Mouse (Mus musculus): Measurements from ENCODE around the gene Cadm1. TPM values are rescaled to one million over a fixed set of nuclear protein-coding genes. Genes with fewer than 3 reads are reported as not detected.

Cadm1 gene
- total RNA-seq, 2 experiments from 2014 or later = 237 to 250 TPM

DNA sequence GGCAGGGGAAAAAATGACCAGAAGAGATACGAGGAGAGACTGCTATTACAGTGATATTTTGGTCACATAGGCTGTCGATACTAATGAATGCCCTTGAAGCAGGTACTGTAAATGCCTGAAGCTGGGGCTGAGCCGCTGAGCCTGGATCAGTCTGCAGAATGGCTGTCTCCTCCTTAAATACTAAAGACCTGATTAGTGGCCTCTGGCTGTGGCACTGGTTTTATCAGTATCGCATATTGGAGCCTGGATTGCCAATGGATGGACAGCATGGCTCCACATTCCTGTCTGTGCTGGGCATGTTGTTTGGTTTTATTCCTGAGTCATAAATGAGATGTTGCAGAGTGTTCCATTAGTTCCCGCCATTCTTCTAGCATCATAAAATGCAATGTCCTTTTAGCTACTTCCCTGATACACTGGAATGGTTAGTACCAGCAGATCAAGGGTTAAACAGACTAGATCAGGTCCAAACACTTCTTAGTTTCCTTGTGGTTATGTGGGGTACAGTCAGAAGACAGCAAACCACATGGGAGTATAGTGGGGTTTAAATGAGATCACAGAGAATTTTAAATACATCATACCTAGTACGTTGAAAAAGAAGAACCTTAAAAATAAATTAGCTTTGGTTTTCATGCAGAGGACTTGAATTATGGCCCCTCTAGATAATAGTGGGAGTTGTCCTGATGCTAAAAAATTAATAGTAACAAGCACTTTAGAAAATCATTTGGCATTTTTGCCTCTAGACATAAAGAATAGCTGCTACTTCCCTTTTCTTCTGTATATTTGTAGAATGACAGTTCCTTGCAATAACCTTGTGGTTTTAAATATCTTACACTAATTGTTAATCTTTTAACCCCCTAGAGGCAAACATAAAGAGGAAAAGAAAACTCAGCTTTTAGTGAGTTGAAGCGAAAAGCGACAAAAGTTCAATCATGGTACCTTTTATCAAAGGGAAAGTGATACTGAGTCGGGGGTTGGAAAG lies 247.3 kb downstream of the Cadm1 start:
- Histone ChIP-seq H3K4me3 (no peak overlapping the region), H3K27ac (peak overlapping the region; percentile 70; the same call in 1 of the 2 replicates)
- no peak for DNase-seq (ENCODE audit: low spot score in 2 of 2)
- no peak for TF ChIP-seq CTCF (conservative IDR thresholded peaks at IDR 0.05)

- no peak for TF ChIP-seq CTCF (conservative IDR thresholded peaks at IDR 0.05)
- DNase-seq (ENCODE audit: low spot score in 2 of 2) = no peak
- peak overlapping the region; percentile 70; the same call in 1 of the 2 replicates for H3K27ac ChIP-seq
Observed at GRCm38 (mm10) chr9:47778438-47778837, 248.5 kb downstream of the Cadm1 start.

GRCm38 (mm10) chr9:47779291-47779690 lies 249.3 kb downstream of the Cadm1 start:
- H3K4me3 ChIP-seq = no peak overlapping the region
- DNase-seq (ENCODE audit: low spot score in 2 of 2) = no peak
- TF ChIP-seq CTCF (conservative IDR thresholded peaks at IDR 0.05) = no peak
- H3K27ac ChIP-seq = peak overlapping the region; percentile 70; the same call in 1 of the 2 replicates

More at GRCm38 (mm10) chr9:47778438-47778837, 248.5 kb downstream of the Cadm1 start:
- H3K4me3 ChIP-seq = no peak overlapping the region

GRCm38 (mm10) chr9:47786642-47787041 lies 256.7 kb downstream of the Cadm1 start:
- Histone ChIP-seq H3K27ac (0 out of 2 replicates have a peak overlapping the region, but pooled peaks have one; percentile 5), H3K4me3 (no peak overlapping the region)
- TF ChIP-seq CTCF (conservative IDR thresholded peaks at IDR 0.05) = no peak

GRCm38 (mm10) chr9:47798478-47798877 lies 268.5 kb downstream of the Cadm1 start:
- no peak for TF ChIP-seq CTCF (conservative IDR thresholded peaks at IDR 0.05)
- no peak overlapping the region for H3K4me3 ChIP-seq
- peak overlapping the region; percentile 46; the same call in 1 of the 2 replicates for H3K27ac ChIP-seq
- no peak for DNase-seq (ENCODE audit: low spot score in 2 of 2)

More at GRCm38 (mm10) chr9:47786642-47787041, 256.7 kb downstream of the Cadm1 start:
- no peak for DNase-seq (ENCODE audit: low spot score in 2 of 2)

DNA sequence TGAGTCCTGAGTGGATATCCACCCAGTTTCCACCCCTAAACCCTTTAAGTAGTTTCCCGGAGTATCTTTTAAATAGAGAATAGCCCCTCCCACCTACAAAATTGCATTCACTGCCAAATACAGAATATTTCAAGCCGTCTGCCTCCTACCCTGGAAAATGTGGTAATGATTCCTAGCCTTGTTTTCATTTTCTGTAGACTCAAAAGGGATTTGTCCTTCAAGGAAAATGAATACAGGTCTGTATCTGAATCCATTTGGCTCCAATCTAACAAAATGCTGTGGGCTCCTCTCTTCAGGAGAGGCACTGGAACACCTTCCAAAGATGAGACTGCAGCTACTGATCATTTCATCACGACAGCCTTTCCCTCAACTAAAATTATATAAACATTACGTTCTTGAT lies 271.3 kb downstream of the Cadm1 start:
- no peak overlapping the region for H3K4me3 ChIP-seq
- no peak for DNase-seq (ENCODE audit: low spot score in 2 of 2)
- 0 out of 2 replicates have a peak overlapping the region, but pooled peaks have one; percentile 36 for H3K27ac ChIP-seq
- TF ChIP-seq CTCF (conservative IDR thresholded peaks at IDR 0.05) = no peak

DNA sequence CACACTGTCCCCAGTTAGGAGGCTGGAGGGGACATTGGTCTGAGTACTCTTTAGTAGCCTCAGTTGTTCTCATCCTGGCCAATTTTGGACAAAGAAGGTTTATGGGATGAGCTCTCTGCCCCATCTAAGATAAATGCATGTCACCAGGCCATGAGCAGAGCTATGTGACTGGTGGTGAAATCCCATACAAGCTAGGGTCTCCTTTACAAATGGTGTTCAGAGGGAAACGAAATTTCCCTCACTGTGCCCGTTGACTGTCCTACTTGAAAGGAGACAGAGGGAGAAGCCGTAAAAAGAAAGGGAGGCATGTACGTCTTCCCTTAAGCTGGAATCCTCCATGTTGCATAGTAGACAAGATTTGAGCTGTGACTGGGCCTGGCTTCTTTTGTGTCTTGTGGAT lies 272.6 kb downstream of the Cadm1 start:
- H3K27ac ChIP-seq = no peak overlapping the region
- DNase-seq (ENCODE audit: low spot score in 2 of 2) = no peak
- TF ChIP-seq CTCF (conservative IDR thresholded peaks at IDR 0.05) = no peak
- H3K4me3 ChIP-seq = no peak overlapping the region

GRCm38 (mm10) chr9:47803531-47804105 lies 273.6 kb downstream of the Cadm1 start:
- no peak overlapping the region for H3K27ac ChIP-seq
- TF ChIP-seq CTCF (conservative IDR thresholded peaks at IDR 0.05) = no peak
- H3K4me3 ChIP-seq = no peak overlapping the region
- no peak for DNase-seq (ENCODE audit: low spot score in 2 of 2)

- no peak for DNase-seq (ENCODE audit: low spot score in 2 of 2)
- Histone ChIP-seq H3K4me3 (no peak overlapping the region), H3K27ac (no peak overlapping the region)
- TF ChIP-seq CTCF (conservative IDR thresholded peaks at IDR 0.05) = no peak
Observed at GRCm38 (mm10) chr9:47805658-47806057, 275.7 kb downstream of the Cadm1 start.

DNA sequence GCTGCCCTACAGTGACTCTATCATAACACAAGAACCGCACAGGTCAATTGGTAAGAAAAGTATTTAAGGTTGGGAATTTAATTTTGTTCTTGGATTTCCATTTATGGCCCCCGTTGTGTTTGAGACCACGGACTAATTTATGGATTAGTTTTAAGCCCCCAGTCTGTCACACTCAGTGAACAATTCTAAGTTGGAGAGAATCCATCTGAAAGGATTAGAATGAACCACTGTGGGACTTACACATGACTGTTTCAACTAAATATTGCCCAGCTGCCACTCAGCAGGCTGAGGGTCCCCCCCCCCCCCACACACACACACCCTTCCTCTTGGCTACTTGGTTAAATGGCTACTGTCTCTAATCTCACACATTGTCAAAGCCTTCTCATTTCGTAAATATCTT lies 295.7 kb downstream of the Cadm1 start:
- no peak overlapping the region for H3K27ac ChIP-seq

GRCm38 (mm10) chr9:47828762-47829161 lies 298.8 kb downstream of the Cadm1 start:
- Histone ChIP-seq H3K27ac (no peak overlapping the region), H3K4me3 (no peak overlapping the region)
- TF ChIP-seq CTCF (conservative IDR thresholded peaks at IDR 0.05) = no peak
- no peak for DNase-seq (ENCODE audit: low spot score in 2 of 2)

More for the DNA sequence above, 295.7 kb downstream of the Cadm1 start:
- TF ChIP-seq CTCF (conservative IDR thresholded peaks at IDR 0.05) = no peak
- no peak for DNase-seq (ENCODE audit: low spot score in 2 of 2)
- H3K4me3 ChIP-seq = no peak overlapping the region

DNA sequence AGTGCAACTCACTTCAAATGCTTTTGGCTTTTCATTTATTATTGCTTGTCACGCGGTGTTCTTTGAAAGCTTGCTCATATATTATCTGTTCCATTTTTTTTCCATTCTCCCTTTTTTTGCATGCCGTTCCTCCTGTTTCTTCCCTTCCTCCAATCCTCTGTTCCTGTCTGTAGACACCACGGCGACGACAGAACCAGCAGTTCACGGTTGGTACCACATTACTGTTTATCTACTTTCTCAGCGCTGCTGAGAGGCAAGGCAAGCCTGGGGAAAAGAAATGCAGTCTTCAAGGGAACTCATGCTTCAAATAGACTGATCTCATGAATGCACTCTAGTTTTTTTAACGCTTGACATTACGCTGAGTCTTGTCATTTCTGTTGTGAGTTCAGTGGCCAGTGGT lies 299.2 kb downstream of the Cadm1 start:
- H3K27ac ChIP-seq = no peak overlapping the region
- DNase-seq (ENCODE audit: low spot score in 2 of 2) = no peak
- TF ChIP-seq CTCF (conservative IDR thresholded peaks at IDR 0.05) = no peak
- no peak overlapping the region for H3K4me3 ChIP-seq

DNA sequence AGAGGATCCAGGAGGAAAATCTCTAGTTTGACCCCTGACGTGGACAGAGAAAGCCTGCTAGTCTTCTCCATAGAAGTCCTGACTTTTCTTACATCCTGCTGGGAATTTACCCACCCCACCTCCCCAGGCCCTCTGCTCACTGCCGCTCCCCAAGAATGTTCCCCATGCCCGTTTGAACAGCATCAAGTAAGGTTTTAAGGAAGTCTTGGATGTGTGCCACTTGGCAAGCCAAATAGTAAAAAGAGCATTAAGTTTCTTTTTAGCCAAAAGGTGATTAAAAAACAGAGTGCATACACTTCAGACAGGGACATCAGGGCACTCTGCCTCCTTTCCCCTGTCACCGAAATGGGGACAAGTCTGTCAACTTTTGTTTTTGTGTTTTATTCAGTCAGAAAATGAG lies 299.9 kb downstream of the Cadm1 start:
- Histone ChIP-seq H3K27ac (no peak overlapping the region), H3K4me3 (no peak overlapping the region)
- no peak for TF ChIP-seq CTCF (conservative IDR thresholded peaks at IDR 0.05)
- no peak for DNase-seq (ENCODE audit: low spot score in 2 of 2)

Data from layer of hippocampus, adult 2 months (tissue).